Mouse (Mus musculus) forebrain, embryonic 11.5 days (tissue): Measurements from ENCODE around the gene Pth. TPM values are rescaled to one million over a fixed set of nuclear protein-coding genes. Genes with fewer than 3 reads are reported as not detected.

Source experiments
- ATAC-seq: fragments of 200-750 bp; cut with Nextera tagmentation; replicated peaks from 2 replicates; pipeline ENCODE4 v1.8.0; 2017; ENCODE audit warnings: moderate TSS enrichment; ENCODE audit not compliant: low FRiP score
- DNase-seq: peaks from one replicate; pipeline ENCODE4 v3.0.0-alpha.2; 2017; ENCODE audit warnings: low spot score
- H3K27ac ChIP-seq: fragments of 300-500 bp; sonication (generic); 2 replicates; pipeline ENCODE4 v1.5.1; 2014; ENCODE audit warnings: low read depth, low read length
- H3K27me3 ChIP-seq: fragments of 300-500 bp; sonication (generic); 2 replicates; pipeline ENCODE4 v1.6.1; 2014; ENCODE audit warnings: mild to moderate bottlenecking, low read length, mixed read lengths; ENCODE audit not compliant: control insufficient read depth, insufficient read depth
- H3K36me3 ChIP-seq: fragments of 300-500 bp; sonication (generic); 2 replicates; pipeline ENCODE4 v1.6.1; 2014; ENCODE audit warnings: mild to moderate bottlenecking, low read length, moderate library complexity, mixed read lengths; ENCODE audit not compliant: control insufficient read depth, insufficient read depth
- H3K4me1 ChIP-seq: fragments of 300-500 bp; sonication (generic); replicated peaks from 2 replicates; pipeline ENCODE4 v1.6.1; 2014; ENCODE audit warnings: low read length, mixed read lengths; ENCODE audit not compliant: control insufficient read depth, insufficient read depth
- H3K4me2 ChIP-seq: fragments of 300-500 bp; sonication (generic); 2 replicates; pipeline ENCODE4 v1.6.1; 2014; ENCODE audit warnings: low read depth, mild to moderate bottlenecking, low read length, moderate library complexity, mixed read lengths; ENCODE audit not compliant: severe bottlenecking
- H3K4me3 ChIP-seq: fragments of 300-500 bp; sonication (generic); 2 replicates; pipeline ENCODE4 v1.5.1; 2014; ENCODE audit warnings: low read depth, low read length
- H3K9ac ChIP-seq: fragments of 300-500 bp; sonication (generic); 2 replicates; pipeline ENCODE4 v1.6.1; 2014; ENCODE audit warnings: low read length
- H3K9me3 ChIP-seq: fragments of 300-500 bp; sonication (generic); 2 replicates; pipeline ENCODE4 v1.6.1; 2016; ENCODE audit warnings: low read length, mixed read lengths; ENCODE audit not compliant: control insufficient read depth
- WGBS: fragments of 180-500 bp; shearing (Covaris S2); extraction: QIAGEN DNeasy Blood & Tissue Kit; methylation state at CpG from one replicate; pipeline ENCODE4 v1.1.7; 2014; 5-methylcytosine and 5-hydroxymethylcytosine counted together
- polyA plus RNA-seq: library from polyadenylated mRNA; unstranded; fragments of >200 nt; fragmentation: Nextera tagmentation; extraction: Ambion mirVana; gene quantifications from 2 replicates; pipeline ENCODE4 v1.2.1, GENCODE M21; 2014

Pth gene
- polyA plus RNA-seq, 1 experiment from 2014 or later: not detected

GRCm38 (mm10) chr7:113408712-113409111 lies 20.3 kb upstream of the Pth start:
- Histone ChIP-seq H3K4me3 (no peak overlapping the region), H3K4me1 (no peaks in the 10 kb centered on the region), H3K9me3 (no peaks in the 10 kb centered on the region), H3K27ac (no peak overlapping the region), H3K4me2 (no peak overlapping the region), H3K9ac (no peak overlapping the region), H3K27me3 (no peaks in the 10 kb centered on the region), H3K36me3 (no peaks in the 10 kb centered on the region)
- WGBS: 51% methylated on average over 5 of the region's 5 CpGs
- ATAC-seq (no peak), DNase-seq (no peak)

- H3K9ac ChIP-seq: no peak overlapping the region
- no peak overlapping the region for H3K4me3 ChIP-seq
- H3K4me1 ChIP-seq: no peaks in the 10 kb centered on the region
- H3K27ac ChIP-seq: no peak overlapping the region
- no peaks in the 10 kb centered on the region for H3K36me3 ChIP-seq
- no peaks in the 10 kb centered on the region for H3K9me3 ChIP-seq
- H3K27me3 ChIP-seq: no peaks in the 10 kb centered on the region
- no peak overlapping the region for H3K4me2 ChIP-seq
- DNase-seq (no peak), ATAC-seq (no peak)
Observed at GRCm38 (mm10) chr7:113398083-113398482, 9.7 kb upstream of the Pth start.

- whole genome bisulfite sequencing: 93% methylated on average over 4 of the region's 4 CpGs
Observed at GRCm38 (mm10) chr7:113396661-113397060, 8.3 kb upstream of the Pth start.

GRCm38 (mm10) chr7:113391619-113392018 lies 3.2 kb upstream of the Pth start:
- Histone ChIP-seq H3K9me3 (no peaks in the 10 kb centered on the region), H3K27me3 (no peaks in the 10 kb centered on the region), H3K4me1 (no peaks in the 10 kb centered on the region), H3K9ac (no peak overlapping the region), H3K4me3 (no peak overlapping the region), H3K36me3 (no peaks in the 10 kb centered on the region), H3K27ac (no peak overlapping the region), H3K4me2 (no peak overlapping the region)
- no peak for ATAC-seq
- 90% methylated on average over 2 of the region's 2 CpGs for whole genome bisulfite sequencing
- no peak for DNase-seq

More at GRCm38 (mm10) chr7:113396661-113397060, 8.3 kb upstream of the Pth start:
- Histone ChIP-seq H3K27ac (no peak overlapping the region), H3K36me3 (no peaks in the 10 kb centered on the region), H3K27me3 (no peaks in the 10 kb centered on the region), H3K4me2 (no peak overlapping the region), H3K4me1 (no peaks in the 10 kb centered on the region), H3K9me3 (no peaks in the 10 kb centered on the region), H3K9ac (no peak overlapping the region), H3K4me3 (no peak overlapping the region)
- ATAC-seq (no peak), DNase-seq (no peak)

- Histone ChIP-seq H3K9me3 (no peaks in the 10 kb centered on the region), H3K4me1 (no peaks in the 10 kb centered on the region), H3K27ac (no peak overlapping the region), H3K9ac (no peak overlapping the region), H3K4me3 (no peak overlapping the region), H3K4me2 (no peak overlapping the region), H3K36me3 (no peaks in the 10 kb centered on the region), H3K27me3 (no peaks in the 10 kb centered on the region)
- WGBS: 31% methylated on average over 7 of the region's 7 CpGs
- peak; percentile 86 for ATAC-seq
- DNase-seq: peak; percentile 80
Observed at GRCm38 (mm10) chr7:113377875-113378658, 10.3 kb downstream of the Pth start.

- no peaks in the 10 kb centered on the region for H3K9me3 ChIP-seq
- no peak for ATAC-seq
- H3K27me3 ChIP-seq: no peaks in the 10 kb centered on the region
- H3K36me3 ChIP-seq: no peaks in the 10 kb centered on the region
- H3K4me1 ChIP-seq: 0 out of 2 replicates have a peak, but pooled peaks cover 2% of the 10 kb centered on the region
- DNase-seq: no peak
- 80% methylated on average over 1 of the region's 1 CpGs for WGBS
- H3K27ac ChIP-seq: no peak overlapping the region
- no peak overlapping the region for H3K4me2 ChIP-seq
- no peak overlapping the region for H3K4me3 ChIP-seq
- no peak overlapping the region for H3K9ac ChIP-seq
Observed at GRCm38 (mm10) chr7:113372682-113373081, 15.7 kb downstream of the Pth start.

GRCm38 (mm10) chr7:113369620-113370340 lies 18.6 kb downstream of the Pth start:
- WGBS: under 1% methylated on average over 44 of the region's 44 CpGs
- Histone ChIP-seq H3K9me3 (no peaks in the 10 kb centered on the region), H3K4me1 (0 out of 2 replicates have a peak, but pooled peaks cover 2% of the 10 kb centered on the region), H3K36me3 (no peaks in the 10 kb centered on the region), H3K9ac (peak overlapping the region; percentile 78), H3K4me2 (peak overlapping the region; percentile 67), H3K27ac (peak overlapping the region; percentile 82), H3K27me3 (no peaks in the 10 kb centered on the region), H3K4me3 (peak overlapping the region; percentile 72)
- DNase-seq (peak; percentile 88), ATAC-seq (peak; percentile 74)

GRCm38 (mm10) chr7:113368746-113369619 lies 19.4 kb downstream of the Pth start, which contains the start of gene Btbd10:
Gene Btbd10 (minus strand): TSS chr7:113369392.
- H3K4me2 ChIP-seq: peak within 1 kb of the TSS; percentile 67
- H3K4me1 ChIP-seq: 0 out of 2 replicates have a peak, but pooled peaks cover 2% of the 10 kb centered on the region
- DNase-seq (peak; percentile 98), ATAC-seq (peak; percentile 99)
- peak within 1 kb of the TSS; percentile 82 for H3K27ac ChIP-seq
- WGBS: under 1% methylated on average over 64 of the region's 64 CpGs
- H3K9ac ChIP-seq: peak within 1 kb of the TSS; percentile 78
- no peaks in the 10 kb centered on the region for H3K36me3 ChIP-seq
- H3K9me3 ChIP-seq: no peaks in the 10 kb centered on the region
- H3K27me3 ChIP-seq: no peaks in the 10 kb centered on the region
- H3K4me3 ChIP-seq: peak within 1 kb of the TSS; percentile 72
